Mouse (Mus musculus): Measurements from ENCODE around the gene Cops7b.

DNA sequence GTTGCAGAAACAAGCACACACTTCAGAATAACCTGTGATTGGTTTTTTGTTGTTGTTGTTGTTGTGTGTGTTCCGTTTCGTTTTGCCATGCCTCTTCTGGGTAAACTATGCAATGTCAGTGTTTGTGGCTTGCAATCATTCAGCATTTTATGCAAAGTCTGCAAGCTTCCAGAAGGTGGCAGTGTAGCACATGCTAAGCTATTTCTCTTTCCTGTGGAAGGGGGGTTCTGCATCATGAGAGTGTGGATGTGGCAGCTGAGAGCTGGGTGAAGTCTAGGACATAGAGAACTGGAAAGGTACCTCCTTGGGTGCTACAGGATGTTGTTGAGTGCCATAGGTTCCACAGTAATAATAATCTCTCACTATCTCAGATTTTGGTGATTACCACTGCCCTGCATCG lies 15.8 kb downstream of the Cops7b start:
- TF ChIP-seq MAFK (IDR thresholded peaks at IDR 0.05; ENCODE audit: insufficient read depth, low read depth, low read length) (0 out of 2 replicates have a peak, but pooled peaks have one; percentile 23), CHD2 (IDR thresholded peaks at IDR 0.05; ENCODE audit: low read depth, low read length) (no peak)
